Mouse (Mus musculus) CD4-positive helper T cell, adult 2 months (primary cell): ENCODE data around the gene Ucn3.

ENCODE experiments used
- DNase-seq: peaks from one replicate; pipeline ENCODE4 v3.0.0-alpha.2; 2012; ENCODE audit warnings: low read depth, missing footprints, low spot score

Ucn3 gene

GRCm38 (mm10) chr13:3892601-3893000 is 52.5 kb downstream of the Ucn3 start:
- DNase-seq, result peak; percentile 25

DNA sequence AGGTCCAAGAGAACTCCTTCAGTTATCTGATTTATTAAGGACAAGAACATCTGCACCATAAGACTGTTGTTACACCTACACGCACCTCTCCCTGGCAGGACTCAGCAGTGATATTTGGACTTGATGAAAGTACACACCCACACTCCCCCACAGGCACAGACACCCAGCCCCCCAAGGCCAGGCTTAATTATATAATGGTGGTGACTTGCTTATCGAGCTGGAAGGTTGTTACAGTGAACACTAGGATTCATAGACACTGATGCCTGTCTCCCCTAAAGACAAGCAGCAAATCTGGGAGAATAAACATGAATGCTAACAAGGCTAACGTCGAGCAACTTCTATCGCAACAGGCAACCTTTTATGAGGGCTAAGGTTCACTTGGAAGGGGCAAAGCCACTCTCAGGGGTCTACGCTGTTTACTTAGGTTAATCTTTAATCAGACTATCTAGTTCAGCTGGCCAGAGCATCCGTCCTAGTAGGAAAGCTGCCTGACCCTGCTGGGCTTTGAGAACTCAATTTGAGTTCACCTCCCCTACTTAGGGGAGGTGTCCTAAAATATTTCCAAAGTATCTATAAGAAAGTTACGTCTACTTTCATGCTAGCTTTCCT is 53.6 kb downstream of the Ucn3 start:
- DNase-seq, result no peak
